29 mouse cellular contexts compared by ENCODE assay signal in genomic region chr4:7423204-7423603, GRCm38 (mm10).
"Had no signal": no experiment of that assay in that cellular context is flagged by ENCODE, and none has a peak within 500 bp of the region (broad histone marks: within the 10 kb centered on the region; RNA-seq: fewer than 3 reads in every experiment).

No protein-coding gene starts in this region.

- H3K9me3 ChIP-seq: heart, embryonic 10.5 days; heart, embryonic 12.5 days; hindbrain, embryonic 10.5 days; hindbrain, embryonic 12.5 days; intestine, embryonic 15.5 days; kidney, embryonic 15.5 days; limb, embryonic 10.5 days; limb, embryonic 12.5 days; liver, embryonic 13.5 days; liver, embryonic 15.5 days had no signal

- H3K27me3 ChIP-seq: heart, embryonic 12.5 days; hindbrain, embryonic 12.5 days; intestine, embryonic 15.5 days; kidney, embryonic 15.5 days; limb, embryonic 12.5 days; liver, embryonic 13.5 days; liver, embryonic 15.5 days had no signal

- H3K4me3 ChIP-seq: heart, embryonic 10.5 days; heart, embryonic 12.5 days; hindbrain, embryonic 10.5 days; hindbrain, embryonic 12.5 days; intestine, embryonic 15.5 days; kidney, embryonic 15.5 days; left cerebral cortex, adult 2 months; limb, embryonic 10.5 days; limb, embryonic 12.5 days; liver, embryonic 13.5 days; liver, embryonic 15.5 days had no signal

- H3K36me3 ChIP-seq: heart, embryonic 10.5 days; heart, embryonic 12.5 days; hindbrain, embryonic 10.5 days; hindbrain, embryonic 12.5 days; intestine, embryonic 15.5 days; kidney, embryonic 15.5 days; limb, embryonic 10.5 days; limb, embryonic 12.5 days; liver, embryonic 13.5 days; liver, embryonic 15.5 days had no signal

- ATAC-seq: hindbrain, embryonic 16.5 days; inflammation-experienced regulatory T-cells, adult 6 months; intestine, embryonic 15.5 days; intestine, postnatal 0 days; liver, postnatal 0 days had no signal

- DNase-seq: gastrocnemius, postnatal 10 days; gastrocnemius, postnatal 25 days; heart, adult 18-20 months; heart, postnatal 10 days; heart, postnatal 4 days; kidney, adult 18-20 months; kidney, adult 9 months; kidney, postnatal 14 days; kidney, postnatal 36 days; layer of hippocampus, adult 9-11 months; liver; liver, embryonic 13.5 days; liver, postnatal 0 days had no signal

- H3K9ac ChIP-seq: heart, embryonic 12.5 days; hindbrain, embryonic 12.5 days; hindbrain, embryonic 14.5 days; intestine, embryonic 15.5 days; kidney, embryonic 15.5 days; limb, embryonic 12.5 days; liver, embryonic 13.5 days; liver, embryonic 15.5 days; liver, postnatal 0 days had no signal

- H3K27ac ChIP-seq: heart, embryonic 10.5 days; hindbrain, embryonic 10.5 days; hindbrain, embryonic 12.5 days; hindbrain, embryonic 14.5 days; intestine, embryonic 15.5 days; kidney, embryonic 15.5 days; kidney, postnatal 0 days; left cerebral cortex, adult 2 months; limb, embryonic 10.5 days; limb, embryonic 12.5 days; liver, embryonic 13.5 days; liver, embryonic 15.5 days had no signal

- H3K4me1 ChIP-seq: heart, embryonic 10.5 days; heart, embryonic 12.5 days; hindbrain, embryonic 10.5 days; hindbrain, embryonic 12.5 days; intestine, embryonic 15.5 days; kidney, embryonic 15.5 days; limb, embryonic 10.5 days; limb, embryonic 12.5 days; liver, embryonic 13.5 days; liver, embryonic 15.5 days had no signal

- H3K4me2 ChIP-seq: heart, embryonic 12.5 days; hindbrain, embryonic 12.5 days; hindbrain, embryonic 14.5 days; intestine, embryonic 15.5 days; kidney, embryonic 15.5 days; limb, embryonic 12.5 days; liver, embryonic 11.5 days; liver, embryonic 13.5 days; liver, embryonic 15.5 days had no signal
